In genomic region chr5:97935140-97936129, GRCm38 (mm10) we compare ENCODE assay signal across 9 mouse cellular contexts.
DNase-seq lines count a peak whose midpoint lies in the region; ATAC-seq and TF ChIP-seq lines count a peak whose summit lies in the region.
"Had no signal": no experiment of that assay in that cellular context is flagged by ENCODE, and none has a peak within 500 bp of the region (broad histone marks: within the 10 kb centered on the region; RNA-seq: fewer than 3 reads in every experiment).

No protein-coding gene starts in this region.

- intact Hi-C loops in heart, adult 2 months (cut with DNase I) = no loop called here

- TF ChIP-seq EP300 in heart, adult 2 months (IDR thresholded peaks at IDR 0.05; ENCODE audit: insufficient read depth, low read depth, low read length) = no peak

- no peak overlapping the region for H3K27ac ChIP-seq in heart, adult 2 months
- H3K27ac ChIP-seq in liver, embryonic 15.5 days (replicated peaks) = no peak overlapping the region

- H3K4me2 ChIP-seq in liver, embryonic 15.5 days = peak overlapping the region; percentile 55

- no peaks in the 10 kb centered on the region; the same call in 1 of the 2 replicates for H3K36me3 ChIP-seq in heart, adult 2 months (ENCODE audit: control insufficient read depth, insufficient read depth, low read length)
- H3K36me3 ChIP-seq in liver, embryonic 15.5 days (replicated peaks) = no peaks in the 10 kb centered on the region

- 42% methylated on average over 56 of the region's 56 CpGs for WGBS in heart, adult 2 months
- whole genome bisulfite sequencing in liver, embryonic 15.5 days (ENCODE audit: insufficient replicate concordance) = 7% methylated on average over 56 of the region's 56 CpGs

- H3K79me2 ChIP-seq in heart, adult 2 months (replicated peaks; ENCODE audit: control insufficient read depth, insufficient read depth, low read length) = no peaks in the 10 kb centered on the region

- H3K9ac ChIP-seq in heart, adult 2 months (ENCODE audit: low read depth, low read length) = no peak overlapping the region
- no peak overlapping the region for H3K9ac ChIP-seq in liver, embryonic 15.5 days

- H3K4me1 ChIP-seq in heart, adult 2 months (ENCODE audit: control insufficient read depth, insufficient read depth, low read length) = no peaks in the 10 kb centered on the region
- no peaks in the 10 kb centered on the region for H3K4me1 ChIP-seq in liver, embryonic 15.5 days (replicated peaks)

- no peak for TF ChIP-seq POLR2A in heart, adult 2 months (IDR thresholded peaks at IDR 0.05; ENCODE audit: insufficient read depth, low read depth, low read length)

- H3K4me3 ChIP-seq in heart, adult 2 months = no peak overlapping the region
- H3K4me3 ChIP-seq in liver, embryonic 15.5 days (replicated peaks) = peak overlapping the region; percentile 33

- peak; percentile 32 for TF ChIP-seq CTCF in heart, adult 2 months (IDR thresholded peaks at IDR 0.05)

- H3K27me3 ChIP-seq in heart, adult 2 months (ENCODE audit: control insufficient read depth, insufficient read depth, low read length) = no peaks in the 10 kb centered on the region
- H3K27me3 ChIP-seq in liver, embryonic 15.5 days = peaks cover 17% of the 10 kb centered on the region
- H3K27me3 ChIP-seq: CH12.LX had no signal

- DNase-seq in heart, adult 2 months = peak; percentile 17 to 22
- DNase-seq in heart, adult 18-20 months = no peak
- peak; percentile 14 for DNase-seq in cerebellum, adult 9-11 months
- peak; percentile 36 to 48 for DNase-seq in frontal cortex, postnatal 36 days (ENCODE audit: low spot score in 2 of 2)
- DNase-seq in kidney, postnatal 25 days = peak; percentile 8 to 46
- peak; percentile 64 for DNase-seq in thymus, postnatal 25 days

- no peak for ATAC-seq in liver, embryonic 15.5 days (ENCODE audit: insufficient read depth)
- ATAC-seq in neutrophil, adult 5-6 weeks (ENCODE audit: extremely low read depth, insufficient number of reproducible peaks, low FRiP score, poor library complexity, severe bottlenecking) = 0 out of 2 replicates have a peak, but pooled peaks have one; percentile 39

- no peaks in the 10 kb centered on the region for H3K9me3 ChIP-seq in liver, embryonic 15.5 days (replicated peaks)

Comparison
In these comparisons a context has a peak if more than half of its experiments do, and no peak if none do; other contexts are left out.
1. DNase-seq: peak in heart, adult 2 months (2 of 2), cerebellum, adult 9-11 months (single experiment), frontal cortex, postnatal 36 days (2 of 2), kidney, postnatal 25 days (2 of 2) and thymus, postnatal 25 days (single experiment); none in heart, adult 18-20 months (0 of 2).